Mouse (Mus musculus): ENCODE measurements around the gene Tmc4. TPM values are rescaled to one million over a fixed set of nuclear protein-coding genes. Genes with fewer than 3 reads are reported as not detected.

The Tmc4 gene
- polyA plus RNA-seq, 1 experiment from 2014 or later, result 73.4 TPM

DNA sequence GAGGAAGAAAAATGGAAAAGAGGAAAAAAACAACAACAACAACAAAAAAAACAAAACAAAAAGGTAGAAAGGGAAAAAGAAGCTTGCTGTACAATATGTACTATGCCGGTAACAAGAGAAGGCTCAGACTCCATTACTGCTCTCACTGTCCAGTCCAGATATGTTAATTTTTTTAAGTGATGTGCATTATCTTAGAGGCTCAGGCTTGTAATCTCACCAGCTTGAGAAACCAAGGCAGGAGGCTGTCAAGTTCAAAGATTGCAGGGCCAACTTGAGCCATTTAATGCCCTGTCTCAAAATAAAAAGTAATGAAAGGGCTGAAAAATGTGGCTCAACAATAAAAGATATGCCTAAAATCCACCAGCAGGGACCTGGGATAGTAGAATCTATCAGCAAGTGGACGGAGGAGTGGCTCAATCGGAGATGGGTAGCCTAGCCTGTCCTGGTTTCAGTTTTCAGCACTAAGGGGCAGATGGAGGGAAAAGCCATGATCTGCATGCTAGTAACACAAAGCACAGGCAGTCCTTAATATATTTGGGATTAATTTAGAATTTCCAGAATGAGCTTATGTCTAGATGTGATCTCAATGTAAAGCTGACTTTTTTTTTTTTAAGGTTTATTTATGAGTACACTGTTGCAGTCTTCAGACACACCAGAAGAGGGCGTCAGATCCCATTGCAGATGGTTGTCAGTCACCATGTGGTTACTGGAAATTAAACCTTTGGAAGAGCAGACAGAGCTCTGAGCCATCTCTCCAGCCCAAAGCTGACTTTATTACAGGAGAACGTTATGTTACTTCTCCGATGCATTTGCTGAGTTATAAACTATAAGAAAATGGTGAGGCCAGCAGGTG, 60.7 kb downstream of the Tmc4 start:
- Histone ChIP-seq H3K36me3 (peaks cover 5% of the 10 kb centered on the region), H3K27ac (no peak overlapping the region), H3K27me3 (replicated peaks) (no peaks in the 10 kb centered on the region), H3K4me2 (replicated peaks) (peak overlapping the region; percentile 68), H3K9me3 (no peaks in the 10 kb centered on the region), H3K4me3 (replicated peaks) (peak overlapping the region; percentile 80), H3K4me1 (replicated peaks) (0 out of 2 replicates have a peak, but pooled peaks cover 5% of the 10 kb centered on the region), H3K9ac (no peak overlapping the region)
- ATAC-seq, result peak; percentile 51
- 43% methylated on average over 6 of the region's 6 CpGs for WGBS

DNA sequence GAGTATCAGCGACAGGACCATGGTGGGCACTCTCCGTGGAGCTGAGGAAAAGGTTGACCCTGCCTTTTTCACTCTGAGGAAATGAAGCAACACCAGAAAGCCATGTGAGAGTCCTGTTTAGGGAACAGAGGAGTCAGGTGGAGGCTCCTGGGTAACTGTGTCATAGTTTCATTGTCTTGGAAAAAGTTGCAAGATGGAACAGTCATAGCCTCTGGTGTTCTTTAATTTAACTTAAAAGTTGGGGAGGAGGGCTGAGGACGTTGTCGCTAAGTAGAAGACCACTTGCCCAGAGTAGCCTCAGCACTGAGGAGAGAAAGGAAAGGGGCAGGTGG, 61.3 kb downstream of the Tmc4 start, which contains the start of gene Oscar:
TSS of gene Oscar (minus strand) at position 101 of the 332 bp plus-strand sequence.
- Histone ChIP-seq H3K27me3 (replicated peaks) (no peaks in the 10 kb centered on the region), H3K4me1 (replicated peaks) (0 out of 2 replicates have a peak, but pooled peaks cover 5% of the 10 kb centered on the region), H3K9ac (no peak within 1 kb of the TSS), H3K4me2 (replicated peaks) (peak within 1 kb of the TSS; percentile 68), H3K4me3 (replicated peaks) (peak within 1 kb of the TSS; percentile 80), H3K27ac (no peak within 1 kb of the TSS), H3K36me3 (peaks cover 5% of the 10 kb centered on the region), H3K9me3 (no peaks in the 10 kb centered on the region)
- ATAC-seq, result no peak
- 77% methylated on average over 4 of the region's 4 CpGs for WGBS

Other genes with a start within 250 kb of the Tmc4 start
- 0.11 and 0.16 TPM in 2 replicates for gene Tarm1, start 174.9 kb downstream of the Tmc4 start, polyA plus RNA-seq (2015; fragmentation: Nextera tagmentation; extraction: Ambion mirVana)
- 0.08 and 0.09 TPM in 2 replicates for gene Oscar, start 61.4 kb downstream of the Tmc4 start, polyA plus RNA-seq (2015; fragmentation: Nextera tagmentation; extraction: Ambion mirVana)
- gene Ndufa3, start 60.2 kb downstream of the Tmc4 start, polyA plus RNA-seq (2015; fragmentation: Nextera tagmentation; extraction: Ambion mirVana), result 486 and 556 TPM in 2 replicates
- gene Tfpt, start 47.6 kb downstream of the Tmc4 start, polyA plus RNA-seq (2015; fragmentation: Nextera tagmentation; extraction: Ambion mirVana), result 19.7 and 23.1 TPM in 2 replicates
- gene Prpf31, start 47.6 kb downstream of the Tmc4 start, polyA plus RNA-seq (2015; fragmentation: Nextera tagmentation; extraction: Ambion mirVana), result 85.7 and 90.1 TPM in 2 replicates
- gene Cnot3, start 32.3 kb downstream of the Tmc4 start, polyA plus RNA-seq (2015; fragmentation: Nextera tagmentation; extraction: Ambion mirVana), result 43.7 and 47.1 TPM in 2 replicates
- 19.5 and 20.2 TPM in 2 replicates for gene Leng1, start 11.7 kb downstream of the Tmc4 start, polyA plus RNA-seq (2015; fragmentation: Nextera tagmentation; extraction: Ambion mirVana)
- gene Tsen34, start 15.3 kb upstream of the Tmc4 start, polyA plus RNA-seq (2015; fragmentation: Nextera tagmentation; extraction: Ambion mirVana), result 230 and 235 TPM in 2 replicates
- gene Mboat7, start 16.0 kb upstream of the Tmc4 start, polyA plus RNA-seq (2015; fragmentation: Nextera tagmentation; extraction: Ambion mirVana), result 55.3 and 57.2 TPM in 2 replicates
- 1,501 and 1,565 TPM in 2 replicates for gene Rps9, start 26.4 kb upstream of the Tmc4 start, polyA plus RNA-seq (2015; fragmentation: Nextera tagmentation; extraction: Ambion mirVana)
- 1.0 and 1.1 TPM in 2 replicates for gene Pirb, start 42.8 kb upstream of the Tmc4 start, polyA plus RNA-seq (2015; fragmentation: Nextera tagmentation; extraction: Ambion mirVana)
- gene Gm15448, start 148.1 kb upstream of the Tmc4 start, polyA plus RNA-seq (2015; fragmentation: Nextera tagmentation; extraction: Ambion mirVana), result not detected in 2 replicates
- 0.44 TPM in 1 of 2 replicates, not detected in the other for gene Pira2, start 167.5 kb upstream of the Tmc4 start, polyA plus RNA-seq (2015; fragmentation: Nextera tagmentation; extraction: Ambion mirVana)
- gene Gm14548, start 220.6 kb upstream of the Tmc4 start, polyA plus RNA-seq (2015; fragmentation: Nextera tagmentation; extraction: Ambion mirVana), result 0.10 TPM in 1 of 2 replicates, not detected in the other
- 0.21 and 0.38 TPM in 2 replicates for gene Lilra6, start 237.9 kb upstream of the Tmc4 start, polyA plus RNA-seq (2015; fragmentation: Nextera tagmentation; extraction: Ambion mirVana)